Mouse (Mus musculus) central nervous system, embryonic 18 days (tissue): Measurements from ENCODE around the gene Gm38100. TPM values are rescaled to one million over a fixed set of nuclear protein-coding genes. Genes with fewer than 3 reads are reported as not detected.

ENCODE experiments used
- polyA plus RNA-seq: library from polyadenylated mRNA; depleted of rRNA; stranded (reverse); fragments of >200 nt; gene quantifications from 2 replicates; pipeline ENCODE4 v1.2.3, GENCODE M21; 2012; rRNA removed

The Gm38100 gene
- polyA plus RNA-seq = not detected in 2 replicates

GRCm38 (mm10) chr1:175920029-175920428 lies at the start of gene Gm38100:
Gm38100 (plus strand) TSS chr1:175920329.

GRCm38 (mm10) chr1:175880453-175881296 lies 39.5 kb upstream of the Gm38100 start, which contains the start of gene Exo1:
Exo1 (plus strand) TSS chr1:175880581.

Other genes with a start within 250 kb of the Gm38100 start
- 4.0 and 4.2 TPM in 2 replicates for gene Opn3, start 227.6 kb upstream of the Gm38100 start, polyA plus RNA-seq
- 4.7 and 5.7 TPM in 2 replicates for gene Chml, start 227.4 kb upstream of the Gm38100 start, polyA plus RNA-seq
- gene Wdr64, start 221.7 kb upstream of the Gm38100 start, polyA plus RNA-seq = 0.03 TPM in 2 replicates
- gene Exo1, start 39.7 kb upstream of the Gm38100 start, polyA plus RNA-seq = 1.7 and 2.2 TPM in 2 replicates
- gene Rbm8a2, start 58.8 kb downstream of the Gm38100 start, polyA plus RNA-seq = 0.13 and 0.25 TPM in 2 replicates